Mouse (Mus musculus): Measurements from ENCODE around the gene Fads3.

Fads3 gene

GRCm38 (mm10) chr19:10050438-10050837, 9.1 kb downstream of the Fads3 start:
- DNase-seq (ENCODE audit: low read depth, low spot score): no peak

GRCm38 (mm10) chr19:10052698-10053097, 11.3 kb downstream of the Fads3 start:
- no peak for DNase-seq (ENCODE audit: low read depth, low spot score)

- DNase-seq (ENCODE audit: low read depth, low spot score): peak; percentile 60
Measured at GRCm38 (mm10) chr19:10053692-10054260, 12.4 kb downstream of the Fads3 start.

GRCm38 (mm10) chr19:10054361-10055075, 13.1 kb downstream of the Fads3 start:
- no peak for DNase-seq (ENCODE audit: low read depth, low spot score)

- DNase-seq (ENCODE audit: low read depth, low spot score): no peak
Measured at GRCm38 (mm10) chr19:10055261-10055660, 13.9 kb downstream of the Fads3 start.

- DNase-seq (ENCODE audit: low read depth, low spot score): no peak
Measured at GRCm38 (mm10) chr19:10055783-10056660, 14.7 kb downstream of the Fads3 start.

GRCm38 (mm10) chr19:10056686-10057085, 15.3 kb downstream of the Fads3 start:
- DNase-seq (ENCODE audit: low read depth, low spot score): peak; percentile 48

- no peak for DNase-seq (ENCODE audit: low read depth, low spot score)
Measured at GRCm38 (mm10) chr19:10057486-10058351, 16.4 kb downstream of the Fads3 start.

- DNase-seq (ENCODE audit: low read depth, low spot score): no peak
Measured at GRCm38 (mm10) chr19:10058352-10058825, 17.0 kb downstream of the Fads3 start.

- DNase-seq (ENCODE audit: low read depth, low spot score): no peak
Measured at GRCm38 (mm10) chr19:10058876-10059427, 17.6 kb downstream of the Fads3 start.

GRCm38 (mm10) chr19:10059911-10060567, 18.7 kb downstream of the Fads3 start:
- peak; percentile 78 for DNase-seq (ENCODE audit: low read depth, low spot score)

GRCm38 (mm10) chr19:10060783-10061590, 19.6 kb downstream of the Fads3 start:
- DNase-seq (ENCODE audit: low read depth, low spot score): no peak

GRCm38 (mm10) chr19:10061624-10062023, 20.3 kb downstream of the Fads3 start:
- DNase-seq (ENCODE audit: low read depth, low spot score): no peak

- no peak for DNase-seq (ENCODE audit: low read depth, low spot score)
Measured at GRCm38 (mm10) chr19:10062292-10062691, 20.9 kb downstream of the Fads3 start.

GRCm38 (mm10) chr19:10062862-10063261, 21.5 kb downstream of the Fads3 start:
- DNase-seq (ENCODE audit: low read depth, low spot score): no peak

GRCm38 (mm10) chr19:10064173-10065012, 23.0 kb downstream of the Fads3 start:
- no peak for DNase-seq (ENCODE audit: low read depth, low spot score)

GRCm38 (mm10) chr19:10065465-10066188, 24.3 kb downstream of the Fads3 start:
- DNase-seq (ENCODE audit: low read depth, low spot score): no peak

- no peak for DNase-seq (ENCODE audit: low read depth, low spot score)
Measured at GRCm38 (mm10) chr19:10066189-10066500, 24.8 kb downstream of the Fads3 start.

Data from 3T3-L1 (cell line).